Mouse (Mus musculus) left cerebral cortex, postnatal 4 days (tissue): Measurements from ENCODE around the gene 3110021N24Rik. TPM values are rescaled to one million over a fixed set of nuclear protein-coding genes. Genes with fewer than 3 reads are reported as not detected.
"Not testable (repeated sequence)": the region's sequence is repeated elsewhere in the genome, so short reads cannot be mapped to it uniquely, and the experiment has no call there.

ENCODE experiments used
- DNase-seq: peaks from one replicate; pipeline ENCODE4 v3.0.0-alpha.2; 2022
- intact Hi-C: fragments of 180-260 bp; cut with DNase I; formaldehyde crosslinking; loops from one replicate; pipeline ENCODE4 v1.15.1; 2025
- total RNA-seq, 2 experiments: library from RNA; stranded (reverse); gene quantifications; 2 replicates each; pipeline ENCODE4 v1.2.3; 2021

The 3110021N24Rik gene
- 1 to 10 TPM in 1 of 2 experiments, under 1 TPM in 1; 0.70 to 1.2 TPM for total RNA-seq

DNA sequence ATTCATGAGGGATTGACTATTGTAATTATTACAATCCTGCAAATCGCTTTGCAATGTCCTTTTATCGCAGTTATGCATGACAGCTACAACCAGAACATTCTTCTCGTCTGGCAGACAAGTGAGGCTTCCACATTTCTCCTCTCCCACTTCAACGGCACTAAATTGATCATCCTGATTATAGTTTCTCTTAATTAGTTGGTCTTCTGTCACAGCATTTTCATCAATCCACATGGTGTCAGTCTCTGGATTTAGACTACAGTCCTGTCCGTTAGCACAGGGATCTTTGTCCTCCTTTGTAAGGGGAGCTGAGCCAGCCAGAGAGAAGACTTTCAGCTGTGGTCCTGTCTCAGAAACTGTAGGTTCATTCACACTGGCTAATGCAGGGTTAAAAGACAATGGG is at the start of gene 3110021N24Rik:
Gene 3110021N24Rik (plus strand): TSS at position 301 of the 400 bp plus-strand sequence.
- intact Hi-C loops, result no loop called here
- DNase-seq, result no peak

DNA sequence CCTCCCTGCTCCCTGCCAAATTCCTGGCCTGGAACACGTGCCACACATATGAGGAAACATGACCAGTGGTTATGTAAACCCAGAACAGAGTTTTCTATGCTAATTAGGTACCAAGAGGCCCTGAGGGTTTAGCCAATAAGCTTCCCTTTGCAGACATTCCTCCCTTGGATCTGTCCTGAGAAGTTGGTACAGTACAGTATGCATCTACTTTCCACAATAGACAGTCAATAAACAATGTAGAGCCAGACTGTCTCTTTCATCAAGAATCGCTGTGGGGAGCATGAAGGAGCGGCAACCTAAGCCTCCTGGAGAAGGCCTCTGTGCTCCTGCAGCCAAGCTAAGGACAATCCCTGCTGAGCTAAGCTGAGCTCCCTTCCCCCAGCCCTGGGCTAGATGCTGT is 33.3 kb upstream of the 3110021N24Rik start:
- DNase-seq, result no peak
- intact Hi-C loops, result no loop called here

DNA sequence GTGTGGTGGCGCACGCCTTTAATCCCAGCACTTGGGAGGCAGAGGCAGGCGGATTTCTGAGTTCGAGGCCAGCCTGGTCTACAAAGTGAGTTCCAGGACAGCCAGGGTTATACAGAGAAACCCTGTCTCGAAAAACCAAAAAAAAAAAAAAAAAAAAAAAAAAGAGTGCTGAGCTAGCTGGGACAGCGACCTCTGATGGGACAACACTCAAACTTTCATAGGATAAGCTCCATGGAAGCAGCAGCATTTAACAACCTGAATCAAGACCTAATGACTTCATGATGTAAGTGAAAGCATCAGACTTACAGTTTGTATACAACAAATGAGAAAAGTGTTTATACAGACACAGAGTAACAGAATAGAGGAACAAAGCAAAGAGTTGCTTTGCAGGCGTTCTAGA is 32.4 kb upstream of the 3110021N24Rik start:
- intact Hi-C loops, DNase-seq: not testable (repeated sequence)

DNA sequence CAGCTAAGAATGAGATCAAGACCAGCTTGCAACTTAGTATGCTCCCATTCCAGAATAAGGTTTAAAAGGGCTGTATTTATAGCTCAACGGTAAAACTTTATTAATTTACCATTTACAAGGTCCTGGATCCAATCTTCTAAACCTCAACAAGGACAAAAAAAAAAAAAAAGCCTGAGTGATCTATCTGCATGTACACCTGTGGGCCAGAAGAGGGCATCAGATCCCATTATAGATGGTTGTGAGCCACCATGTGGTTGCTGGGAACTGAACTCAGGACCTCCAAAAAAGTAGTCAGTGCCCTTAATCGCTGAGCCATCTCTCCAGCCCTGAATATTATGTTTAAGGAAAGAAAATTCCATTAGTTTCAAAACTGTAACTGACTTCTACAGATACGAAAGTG is 29.0 kb upstream of the 3110021N24Rik start:
- intact Hi-C loops, result no loop called here

DNA sequence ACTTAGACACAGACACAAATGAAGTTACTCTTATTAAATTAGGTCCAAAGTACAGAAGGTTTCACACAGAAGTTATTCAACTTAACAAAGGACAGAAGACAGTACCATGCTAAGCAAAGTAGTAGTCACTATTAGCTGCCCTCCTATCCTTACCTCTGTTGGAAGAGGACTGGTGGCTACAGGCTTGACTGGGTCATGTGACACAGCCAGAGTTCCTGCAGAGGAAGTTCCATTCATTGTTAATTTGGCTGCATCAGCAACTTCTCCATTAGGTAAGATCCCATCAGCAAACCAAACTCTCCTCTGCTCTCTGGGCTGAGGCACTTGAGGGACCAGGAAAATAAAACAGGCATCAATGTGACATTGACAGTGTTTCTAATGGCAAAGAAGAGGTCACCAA is 28.0 kb upstream of the 3110021N24Rik start:
- intact Hi-C loops, result no loop called here
- DNase-seq, result no peak

More for the DNA sequence above, 29.0 kb upstream of the 3110021N24Rik start:
- no peak for DNase-seq

DNA sequence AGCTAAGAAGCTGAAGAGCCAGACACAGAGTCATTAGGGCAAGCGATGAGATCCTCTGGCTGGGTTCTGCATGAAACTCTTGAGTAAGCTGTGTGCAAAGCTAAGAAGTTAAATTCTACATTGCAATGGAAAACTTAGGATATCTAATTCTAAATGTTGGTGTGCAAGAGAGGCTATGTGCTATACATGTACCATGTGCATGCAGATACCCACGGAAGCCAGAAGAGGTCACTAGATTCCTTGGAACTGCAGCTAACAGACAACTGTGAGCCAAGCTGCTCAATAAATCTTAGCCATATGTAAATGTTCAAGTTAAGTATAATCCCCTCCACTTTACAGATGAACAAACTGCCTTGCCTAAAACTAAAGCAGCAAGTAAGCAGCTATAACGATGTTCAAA is 22.5 kb upstream of the 3110021N24Rik start:
- intact Hi-C loops, result no loop called here
- peak; percentile 10 for DNase-seq

DNA sequence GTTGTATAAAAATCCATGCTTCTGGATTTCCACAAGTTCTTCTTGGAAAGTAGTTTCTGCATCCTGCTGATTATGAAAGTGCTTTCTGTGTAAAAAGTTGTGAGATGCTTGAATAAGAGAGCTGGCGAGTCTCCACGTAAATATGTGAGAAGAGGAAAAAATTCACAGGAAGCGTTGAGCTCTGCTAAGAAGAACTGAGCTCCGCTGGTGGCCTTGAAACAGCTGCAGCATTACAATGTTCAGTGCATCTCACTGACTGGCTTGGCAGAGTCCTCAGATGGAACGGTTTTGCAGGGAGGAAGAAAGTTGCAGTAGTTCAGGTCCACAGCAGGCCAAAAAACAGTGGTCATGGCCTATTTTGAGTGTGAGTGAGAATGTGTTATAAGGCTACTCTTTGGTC is 11.2 kb upstream of the 3110021N24Rik start:
- no peak for DNase-seq
- intact Hi-C loops, result no loop called here

DNA sequence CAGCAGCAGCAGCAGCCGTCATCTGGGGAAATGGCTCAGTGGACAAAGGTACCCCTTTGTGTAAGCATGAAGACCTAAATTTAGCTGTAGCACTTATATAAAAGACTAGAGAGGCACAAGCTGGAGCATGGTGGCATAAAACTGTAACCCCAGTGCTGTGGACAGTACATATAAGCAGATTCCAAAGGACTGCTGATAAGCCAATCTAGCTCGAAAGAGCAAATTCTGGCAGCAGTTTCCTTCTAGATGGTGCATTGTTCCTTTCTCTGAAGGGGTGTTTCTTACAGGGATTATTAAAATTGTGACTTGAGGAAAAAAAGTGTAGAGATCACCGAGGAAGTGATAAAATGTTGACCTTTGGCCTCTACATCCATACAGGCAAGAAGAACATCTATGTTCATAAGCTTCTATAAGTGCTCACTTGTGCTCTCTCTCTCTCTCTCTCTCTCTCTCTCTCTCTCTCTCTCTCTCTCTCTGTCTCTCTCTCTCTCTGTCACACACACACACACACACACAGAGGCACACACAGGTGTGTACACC is 1.9 kb downstream of the 3110021N24Rik start:
- DNase-seq, result no peak
- intact Hi-C loops, result no loop called here

DNA sequence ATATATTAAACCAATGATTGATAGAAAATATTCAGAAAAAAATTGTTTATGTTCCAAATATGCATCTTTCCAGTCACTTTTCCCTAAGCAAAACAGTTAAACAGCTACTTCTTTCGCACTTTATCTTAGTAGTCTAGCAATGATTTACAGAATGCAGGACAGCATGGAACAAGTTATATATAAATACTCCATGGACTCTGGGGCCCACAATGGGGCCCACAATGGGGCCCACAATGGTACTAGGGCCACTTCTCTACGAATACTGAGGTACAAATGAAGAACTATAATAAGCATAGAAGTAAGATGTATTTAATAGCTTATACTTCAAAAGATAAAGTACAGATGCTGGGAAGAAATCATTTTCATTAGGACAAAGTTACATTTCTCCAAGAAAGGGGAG is 4.7 kb downstream of the 3110021N24Rik start:
- no peak for DNase-seq
- intact Hi-C loops, result no loop called here

DNA sequence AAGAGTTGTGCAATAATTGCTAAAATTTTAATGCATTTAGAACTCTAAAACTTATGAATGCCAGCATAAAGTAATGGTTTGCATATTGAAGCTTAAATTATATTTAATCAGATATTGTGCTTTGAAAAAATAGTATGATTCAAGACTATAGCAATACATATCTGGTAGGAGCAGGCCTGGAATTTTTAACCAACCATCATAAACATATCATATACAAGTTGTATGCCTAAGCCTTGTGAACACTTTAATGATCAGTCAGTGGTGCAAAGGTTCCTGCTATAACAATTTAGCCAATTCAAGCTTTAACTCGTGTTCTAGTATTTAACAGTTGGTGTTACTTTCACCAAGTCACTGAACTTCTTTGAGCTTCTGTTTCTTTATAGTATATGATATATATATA is 11.0 kb downstream of the 3110021N24Rik start:
- intact Hi-C loops, result no loop called here
- no peak for DNase-seq

DNA sequence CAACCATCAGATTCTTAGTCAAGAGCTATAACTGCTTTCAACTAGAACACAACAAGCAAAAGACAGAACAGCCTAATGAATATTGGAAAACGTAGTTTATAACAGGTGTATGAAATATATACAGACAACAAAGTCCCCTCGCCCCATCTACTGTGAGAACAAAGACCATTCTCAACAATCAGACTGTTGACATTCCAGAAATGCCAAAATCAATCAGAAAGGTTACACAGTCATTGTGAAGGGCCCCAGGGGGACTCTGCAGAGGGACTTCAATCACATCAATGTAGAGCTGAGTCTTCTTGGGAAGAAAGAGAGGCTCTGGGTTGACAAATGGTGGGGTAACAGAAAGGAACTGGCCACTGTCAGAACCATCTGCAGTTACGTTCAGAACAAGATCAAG is 12.1 kb downstream of the 3110021N24Rik start:
- no peak for DNase-seq
- intact Hi-C loops, result no loop called here

DNA sequence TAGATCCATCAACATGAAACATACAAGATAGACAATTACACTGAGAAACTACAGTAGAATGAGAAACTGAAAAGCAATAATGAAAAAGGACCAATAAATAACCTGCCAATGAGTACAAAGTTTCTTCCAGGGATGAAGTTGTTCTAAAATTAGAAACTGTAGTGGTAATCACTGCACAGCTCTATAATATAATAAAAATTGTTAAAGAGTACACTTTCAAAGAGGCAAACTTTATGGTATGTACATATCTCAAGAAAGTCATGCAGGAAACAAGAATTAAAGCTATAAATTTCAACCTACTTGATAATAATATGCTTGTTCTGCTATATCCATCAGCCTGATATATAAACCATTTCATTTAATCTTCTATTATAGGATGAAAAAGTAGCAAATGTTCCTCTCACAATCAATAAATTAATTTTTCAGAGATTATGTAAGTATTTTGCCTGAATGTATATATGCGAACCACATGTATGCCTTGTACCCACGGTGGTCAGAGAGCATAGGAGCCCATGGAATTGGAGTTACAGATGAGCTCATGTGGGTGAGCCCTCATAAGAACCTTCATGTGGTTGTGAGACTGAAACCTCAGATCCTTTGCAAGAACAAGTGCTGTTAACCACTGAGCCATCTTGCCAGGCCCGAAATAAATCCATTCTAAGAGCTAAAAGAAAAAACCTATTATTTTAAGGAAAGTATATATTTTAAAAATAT is 26.9 kb downstream of the 3110021N24Rik start:
- intact Hi-C loops, result no loop called here
- DNase-seq, result no peak

DNA sequence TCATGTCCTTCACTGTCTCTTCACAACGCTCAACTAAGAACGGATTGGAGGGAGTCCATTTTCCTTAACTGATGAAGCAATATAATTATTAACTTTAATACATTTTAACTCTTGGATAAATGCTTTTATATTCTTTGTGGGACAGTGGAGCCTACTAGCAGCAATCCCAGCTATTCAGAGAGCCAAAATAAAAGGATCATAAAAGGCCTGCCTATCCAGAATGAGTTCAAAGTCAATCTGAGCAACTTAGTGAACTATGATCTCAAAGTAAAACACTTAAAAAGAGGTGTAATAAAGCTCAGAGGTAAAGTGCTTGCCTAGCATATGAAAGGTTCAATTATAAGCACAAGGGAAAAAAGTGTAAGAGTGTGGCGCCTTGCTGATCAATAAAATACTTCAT is 40.1 kb downstream of the 3110021N24Rik start:
- intact Hi-C loops, result no loop called here
- DNase-seq, result no peak

DNA sequence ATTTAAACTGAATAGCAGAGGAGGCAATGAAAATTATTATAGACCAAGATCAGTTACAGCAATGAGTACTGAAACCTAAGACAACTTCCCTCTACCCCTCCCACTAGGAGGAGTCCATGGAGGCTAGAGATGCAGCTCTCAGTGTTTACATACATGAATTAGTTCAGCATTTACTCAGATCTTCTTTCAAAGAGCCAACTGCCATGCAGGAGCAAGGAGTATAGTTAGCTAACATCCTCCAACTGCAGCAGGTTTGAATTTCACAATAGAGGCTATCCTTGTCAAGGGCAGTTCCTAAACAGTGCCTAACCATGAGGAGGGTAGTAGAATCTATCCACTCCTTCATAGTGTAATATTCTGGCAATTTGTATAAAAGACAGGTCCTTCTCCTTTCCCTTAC is 49.1 kb downstream of the 3110021N24Rik start:
- DNase-seq, result no peak
- intact Hi-C loops, result no loop called here

DNA sequence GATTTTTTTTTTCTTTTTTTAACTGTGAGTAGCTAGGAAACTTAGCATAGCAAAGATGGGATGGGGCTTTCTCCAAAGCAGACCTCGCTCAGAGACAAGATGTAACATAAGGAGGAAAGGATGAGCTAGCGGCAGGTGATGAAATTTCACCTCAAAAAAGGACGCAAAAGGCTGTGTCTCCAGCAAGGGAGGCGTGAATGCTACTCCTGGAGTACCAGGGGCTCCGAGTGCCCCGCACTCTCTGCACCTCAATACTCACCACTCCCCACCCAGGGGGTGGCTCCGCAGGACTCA is 60.3 kb downstream of the 3110021N24Rik start:
- DNase-seq, result no peak
- intact Hi-C loops, result no loop called here

DNA sequence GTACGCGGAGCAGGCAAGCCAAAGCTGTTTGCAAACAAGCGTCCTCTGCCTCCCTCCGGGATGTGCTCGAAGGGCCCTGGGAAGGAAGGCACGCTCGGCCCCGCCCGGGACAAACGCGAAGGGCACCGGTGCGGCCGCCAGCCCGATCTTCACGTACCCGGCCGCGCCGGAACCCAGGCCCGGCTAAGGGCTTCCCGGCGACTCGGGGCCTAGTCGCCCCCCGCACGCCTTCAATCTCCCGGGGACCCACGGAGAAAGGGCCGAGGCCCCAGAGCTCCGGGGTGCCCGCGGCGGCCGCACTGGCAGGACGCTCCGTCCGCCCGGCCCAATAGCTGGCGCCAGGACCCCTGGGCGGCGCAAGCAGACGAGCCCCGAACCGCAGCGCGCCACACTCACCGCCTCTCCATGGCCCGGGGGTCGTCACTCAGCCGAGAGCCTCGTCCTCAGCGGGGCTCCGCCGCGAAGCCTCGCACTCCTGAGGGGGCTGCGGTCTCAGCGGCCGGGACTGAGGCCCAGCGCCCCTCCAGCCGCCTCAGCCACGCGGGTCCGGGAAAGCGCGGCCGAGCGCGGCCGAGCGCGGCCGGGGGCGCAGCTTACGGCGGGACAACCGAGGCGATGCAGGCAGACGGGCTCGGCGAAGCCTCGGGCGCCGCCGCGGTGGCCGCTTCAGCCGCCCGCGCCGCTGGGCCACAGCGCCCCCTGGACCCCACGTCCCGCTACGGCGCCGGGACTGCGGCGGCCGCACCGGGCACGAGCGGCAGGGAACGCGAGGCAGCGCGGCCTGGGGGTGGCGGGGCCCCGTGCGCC is 60.8 kb downstream of the 3110021N24Rik start, which contains the start of gene Zfyve9:
Gene Zfyve9 (minus strand): TSS at position 742 of the 807 bp plus-strand sequence.
- DNase-seq, result peak; percentile 75
- intact Hi-C loops, result no loop called here

DNA sequence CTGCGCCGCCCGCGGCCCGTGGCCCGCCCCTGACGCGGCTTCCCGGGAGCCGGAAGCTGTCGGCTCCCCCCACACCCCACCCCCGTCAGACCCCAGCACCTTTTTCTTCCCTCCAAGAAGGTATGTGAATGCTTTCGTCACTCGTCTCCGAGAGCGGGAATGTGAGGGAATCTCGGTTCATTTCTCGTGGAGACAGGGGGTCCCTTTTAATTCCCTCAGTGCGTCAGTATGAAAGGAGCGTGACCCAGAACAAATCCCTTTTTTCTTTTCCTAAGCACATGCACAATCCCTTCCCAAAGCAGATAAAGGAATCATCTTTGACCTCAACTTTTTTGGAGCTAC is 61.4 kb downstream of the 3110021N24Rik start:
- DNase-seq, result no peak
- intact Hi-C loops, result no loop called here

DNA sequence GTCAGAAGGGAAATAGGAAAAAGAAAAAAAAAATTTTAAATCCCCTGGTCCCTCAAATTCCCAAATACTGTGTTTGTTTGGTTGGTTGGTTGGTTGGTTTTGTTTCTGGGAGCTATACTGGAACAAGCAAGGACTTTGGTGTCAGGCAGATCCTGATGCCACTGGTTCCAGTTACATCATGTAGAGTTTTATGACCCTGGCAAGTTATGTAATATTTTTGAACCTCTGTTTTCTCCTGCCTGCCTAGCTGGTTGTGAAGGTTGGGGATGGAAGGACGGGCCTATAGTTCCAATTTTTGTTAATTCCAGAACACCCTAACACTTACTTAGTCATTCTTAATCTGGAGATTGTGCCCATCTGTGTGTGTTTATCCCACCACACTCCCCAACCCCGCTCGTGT is 62.1 kb downstream of the 3110021N24Rik start:
- intact Hi-C loops, result no loop called here
- no peak for DNase-seq

DNA sequence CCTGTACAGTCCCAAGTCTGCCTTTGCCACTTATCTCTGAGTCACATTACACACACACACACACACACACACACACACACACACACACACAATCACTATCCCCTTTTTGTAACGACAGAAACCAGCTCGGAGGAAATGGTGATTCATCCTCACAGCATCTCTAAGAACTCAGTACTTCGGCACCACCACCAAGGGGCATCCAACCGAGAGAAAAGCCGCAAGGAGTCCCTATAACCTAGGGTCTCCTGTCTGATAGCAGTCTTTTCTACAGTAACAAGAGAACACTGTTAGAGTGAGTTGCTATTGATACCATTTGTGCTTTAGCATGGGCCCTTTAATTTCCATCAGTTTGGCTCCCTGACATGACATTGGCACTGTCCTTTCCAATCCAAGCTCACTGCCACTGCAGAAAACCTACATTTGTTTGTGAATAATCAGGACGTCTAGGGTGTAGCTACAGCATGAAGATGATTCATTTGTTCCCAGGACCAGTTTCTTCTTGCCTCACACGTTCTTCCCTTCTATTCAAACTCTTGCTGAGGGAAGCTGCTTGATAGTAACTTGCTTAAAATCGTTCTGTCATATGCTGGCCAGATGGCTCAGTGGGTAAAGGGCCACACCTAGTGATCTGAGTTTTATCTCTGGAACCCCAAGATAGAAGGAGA is 63.1 kb downstream of the 3110021N24Rik start:
- no peak for DNase-seq
- intact Hi-C loops, result no loop called here

DNA sequence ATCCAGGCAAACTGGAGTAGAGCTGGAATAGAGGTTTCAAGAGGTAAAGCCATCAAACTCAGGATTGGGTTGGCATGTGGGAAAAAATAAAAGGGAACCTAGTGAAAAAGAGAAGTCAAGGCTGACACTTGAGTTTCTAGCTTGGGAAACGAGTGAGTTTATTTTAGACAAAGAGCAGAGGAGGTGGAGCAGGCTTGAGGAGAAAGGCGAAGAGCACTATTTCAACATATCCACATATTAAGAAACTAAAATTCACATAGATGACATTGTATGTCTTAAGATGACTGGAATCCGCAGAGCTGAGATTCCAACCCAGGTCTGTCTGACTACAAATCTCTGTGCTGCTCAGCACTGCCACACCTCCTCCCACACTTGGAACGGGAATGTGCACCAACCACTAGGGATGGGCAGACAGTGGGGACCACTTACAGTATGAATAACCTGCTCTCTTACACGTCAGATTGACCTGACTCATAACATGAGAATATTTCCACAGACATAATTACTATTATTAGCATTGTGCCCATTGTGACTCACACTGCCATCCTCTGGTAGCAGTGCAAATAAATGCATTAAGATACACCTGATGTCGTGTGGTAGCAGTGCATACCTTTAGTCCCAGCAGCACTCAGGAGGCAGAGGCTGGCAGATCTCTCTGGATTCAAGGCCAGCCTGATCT is 69.9 kb downstream of the 3110021N24Rik start:
- intact Hi-C loops, result no loop called here
- no peak for DNase-seq

DNA sequence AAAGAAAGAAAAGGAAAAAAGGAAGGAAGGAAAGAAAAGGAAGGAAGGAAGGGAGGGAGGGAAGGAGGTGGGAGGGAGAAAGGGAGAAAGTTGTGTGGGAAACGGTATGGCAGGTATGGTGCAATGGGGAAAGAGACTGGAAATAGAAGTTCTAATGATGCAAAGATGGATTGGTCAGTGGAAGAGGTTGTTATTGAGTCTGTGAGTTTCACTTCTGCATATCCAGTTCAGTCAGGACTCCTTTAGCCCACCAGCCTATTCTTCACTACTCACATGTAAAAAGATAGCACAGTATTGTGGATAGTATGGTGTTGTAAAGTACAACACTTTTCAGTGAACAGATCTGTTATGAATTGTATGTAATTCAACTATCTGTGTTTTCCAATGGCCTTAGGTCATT is 71.1 kb downstream of the 3110021N24Rik start:
- intact Hi-C loops, result no loop called here
- DNase-seq, result no peak
